Mouse (Mus musculus) gastrocnemius, postnatal 25 days (tissue): ENCODE results near the gene Inpp5a. TPM values are rescaled to one million over a fixed set of nuclear protein-coding genes. Genes with fewer than 3 reads are reported as not detected.

ENCODE experiments used
- DNase-seq: peaks from one replicate; pipeline ENCODE4 v3.0.0; 2022
- total RNA-seq, 2 experiments: library from RNA; stranded (reverse); gene quantifications; 1 replicate in 1 of 2; 2 replicates in 1 of 2; pipeline ENCODE4 v1.2.3; 2021

The Inpp5a gene
- total RNA-seq, 2 experiments from 2014 or later, result 59.6 to 69.6 TPM

- no peak for DNase-seq
These were observed 87.8 kb downstream of the Inpp5a start for GRCm38 (mm10) chr7:139476700-139477099.

GRCm38 (mm10) chr7:139477748-139478147 is 88.8 kb downstream of the Inpp5a start:
- no peak for DNase-seq

- DNase-seq, result no peak
These were observed 90.2 kb downstream of the Inpp5a start for GRCm38 (mm10) chr7:139479077-139479476.

GRCm38 (mm10) chr7:139479626-139480025 is 90.7 kb downstream of the Inpp5a start:
- DNase-seq, result no peak

- peak; percentile 30 for DNase-seq
These were observed 95.5 kb downstream of the Inpp5a start for GRCm38 (mm10) chr7:139484206-139484955.

GRCm38 (mm10) chr7:139489721-139490211 is 100.9 kb downstream of the Inpp5a start:
- DNase-seq, result no peak

- DNase-seq, result no peak
These were observed 103.4 kb downstream of the Inpp5a start for GRCm38 (mm10) chr7:139492351-139492750.

GRCm38 (mm10) chr7:139492946-139493345 is 104.0 kb downstream of the Inpp5a start:
- no peak for DNase-seq

GRCm38 (mm10) chr7:139495791-139496190 is 106.9 kb downstream of the Inpp5a start:
- DNase-seq, result no peak

- DNase-seq, result no peak
These were observed 109.2 kb downstream of the Inpp5a start for GRCm38 (mm10) chr7:139498038-139498625.

GRCm38 (mm10) chr7:139504064-139504463 is 115.2 kb downstream of the Inpp5a start:
- DNase-seq, result no peak

- no peak for DNase-seq
These were observed 117.9 kb downstream of the Inpp5a start for GRCm38 (mm10) chr7:139506677-139507412.

GRCm38 (mm10) chr7:139508938-139509337 is 120.0 kb downstream of the Inpp5a start:
- no peak for DNase-seq

- peak; percentile 26 for DNase-seq
These were observed 127.2 kb downstream of the Inpp5a start for GRCm38 (mm10) chr7:139515959-139516660.

- no peak for DNase-seq
These were observed 127.7 kb downstream of the Inpp5a start for GRCm38 (mm10) chr7:139516661-139517016.

GRCm38 (mm10) chr7:139518352-139518751 is 129.4 kb downstream of the Inpp5a start:
- DNase-seq, result no peak

GRCm38 (mm10) chr7:139528309-139529076 is 139.6 kb downstream of the Inpp5a start:
- no peak for DNase-seq

- DNase-seq, result no peak
These were observed 140.3 kb downstream of the Inpp5a start for GRCm38 (mm10) chr7:139529208-139529607.

GRCm38 (mm10) chr7:139530591-139531427 is 141.9 kb downstream of the Inpp5a start:
- DNase-seq, result no peak

- no peak for DNase-seq
These were observed 142.5 kb downstream of the Inpp5a start for GRCm38 (mm10) chr7:139531428-139531801.

GRCm38 (mm10) chr7:139536331-139536730 is 147.4 kb downstream of the Inpp5a start:
- DNase-seq, result peak; percentile 48
